Mouse (Mus musculus): ENCODE data around the gene Armt1. TPM values are rescaled to one million over a fixed set of nuclear protein-coding genes. Genes with fewer than 3 reads are reported as not detected.
A peak's percentile ranks its signal among the peaks of the same experiment; 100 is the strongest.

The Armt1 gene
- polyA plus RNA-seq (2012; rRNA removed) = 7.5 and 8.4 TPM in 2 replicates

GRCm38 (mm10) chr10:4432123-4432931, at the start of gene Armt1, which contains the start of gene Rmnd1:
Armt1 (plus strand) TSS chr10:4432467.
Rmnd1 (minus strand) TSS chr10:4432388.
- peak; percentile 90 to 95 for DNase-seq (ENCODE audit: low read depth in 1 of 2, low spot score in 2 of 2)
- under 1% methylated on average over 67 of the region's 75 CpGs for WGBS
- TF ChIP-seq POLR2A (IDR thresholded peaks at IDR 0.05; ENCODE audit: low read depth, low read length) (peak; percentile 91), CTCF (IDR thresholded peaks at IDR 0.05; ENCODE audit: extremely low read depth, insufficient read depth, insufficient read length, insufficient replicate concordance) (no peak)
- peak within 1 kb of the TSS; percentile 93 for H3K27ac ChIP-seq (ENCODE audit: insufficient read depth, low read length)
- H3K36me3 ChIP-seq (ENCODE audit: control insufficient read depth, insufficient read depth, low read length) = peaks cover 1% of the 10 kb centered on the region; the same call in 1 of the 2 replicates
- H3K4me3 ChIP-seq (ENCODE audit: extremely low read depth, insufficient read depth, insufficient read length) = peak within 1 kb of the TSS; percentile 76
- no peaks in the 10 kb centered on the region for H3K27me3 ChIP-seq (ENCODE audit: control insufficient read depth, insufficient read depth, low read length)
- peaks cover 9% of the 10 kb centered on the region; the same call in 1 of the 2 replicates for H3K4me1 ChIP-seq (ENCODE audit: control insufficient read depth, insufficient read depth, insufficient read length)

GRCm38 (mm10) chr10:4384244-4384643, 48.0 kb upstream of the Armt1 start:
- Histone ChIP-seq H3K4me3 (ENCODE audit: extremely low read depth, insufficient read depth, insufficient read length) (no peak overlapping the region), H3K27me3 (ENCODE audit: control insufficient read depth, insufficient read depth, low read length) (no peaks in the 10 kb centered on the region), H3K27ac (ENCODE audit: insufficient read depth, low read length) (no peak overlapping the region), H3K36me3 (ENCODE audit: control insufficient read depth, insufficient read depth, low read length) (no peaks in the 10 kb centered on the region), H3K4me1 (ENCODE audit: control insufficient read depth, insufficient read depth, insufficient read length) (peaks cover 4% of the 10 kb centered on the region; the same call in 1 of the 2 replicates)
- no peak for DNase-seq (ENCODE audit: low read depth in 1 of 2, low spot score in 2 of 2)
- TF ChIP-seq POLR2A (IDR thresholded peaks at IDR 0.05; ENCODE audit: low read depth, low read length) (no peak), CTCF (IDR thresholded peaks at IDR 0.05; ENCODE audit: extremely low read depth, insufficient read depth, insufficient read length, insufficient replicate concordance) (no peak)
- 90% methylated on average over 7 of the region's 7 CpGs for WGBS

GRCm38 (mm10) chr10:4386609-4387591, 45.4 kb upstream of the Armt1 start:
- no peaks in the 10 kb centered on the region for H3K27me3 ChIP-seq (ENCODE audit: control insufficient read depth, insufficient read depth, low read length)
- H3K27ac ChIP-seq (ENCODE audit: insufficient read depth, low read length) = peak overlapping the region; percentile 100
- no peak for TF ChIP-seq CTCF (IDR thresholded peaks at IDR 0.05; ENCODE audit: extremely low read depth, insufficient read depth, insufficient read length, insufficient replicate concordance)
- peak; percentile 77 for TF ChIP-seq POLR2A (IDR thresholded peaks at IDR 0.05; ENCODE audit: low read depth, low read length)
- peak overlapping the region; percentile 86 for H3K4me3 ChIP-seq (ENCODE audit: extremely low read depth, insufficient read depth, insufficient read length)
- DNase-seq (ENCODE audit: low read depth in 1 of 2, low spot score in 2 of 2) = peak; percentile 88 to 89
- no peaks in the 10 kb centered on the region for H3K36me3 ChIP-seq (ENCODE audit: control insufficient read depth, insufficient read depth, low read length)
- WGBS = under 1% methylated on average over 68 of the region's 133 CpGs
- H3K4me1 ChIP-seq (ENCODE audit: control insufficient read depth, insufficient read depth, insufficient read length) = peaks cover 8% of the 10 kb centered on the region; the same call in 1 of the 2 replicates

- peaks cover 8% of the 10 kb centered on the region; the same call in 1 of the 2 replicates for H3K4me1 ChIP-seq (ENCODE audit: control insufficient read depth, insufficient read depth, insufficient read length)
- peak within 1 kb of the TSS; percentile 100 for H3K27ac ChIP-seq (ENCODE audit: insufficient read depth, low read length)
- H3K27me3 ChIP-seq (ENCODE audit: control insufficient read depth, insufficient read depth, low read length) = no peaks in the 10 kb centered on the region
- H3K36me3 ChIP-seq (ENCODE audit: control insufficient read depth, insufficient read depth, low read length) = no peaks in the 10 kb centered on the region
- WGBS = 1% methylated on average over 74 of the region's 87 CpGs
- TF ChIP-seq POLR2A (IDR thresholded peaks at IDR 0.05; ENCODE audit: low read depth, low read length) (no peak), CTCF (IDR thresholded peaks at IDR 0.05; ENCODE audit: extremely low read depth, insufficient read depth, insufficient read length, insufficient replicate concordance) (no peak)
- DNase-seq (ENCODE audit: low read depth in 1 of 2, low spot score in 2 of 2) = peak in 1 of 2 experiments; percentile 61
- peak within 1 kb of the TSS; percentile 86 for H3K4me3 ChIP-seq (ENCODE audit: extremely low read depth, insufficient read depth, insufficient read length)
These were observed 44.4 kb upstream of the Armt1 start, which contains the start of gene Zbtb2 for GRCm38 (mm10) chr10:4387701-4388383. Zbtb2 (minus strand) TSS chr10:4388108.

GRCm38 (mm10) chr10:4388384-4388745, 43.9 kb upstream of the Armt1 start:
- peak overlapping the region; percentile 86 for H3K4me3 ChIP-seq (ENCODE audit: extremely low read depth, insufficient read depth, insufficient read length)
- peaks cover 8% of the 10 kb centered on the region; the same call in 1 of the 2 replicates for H3K4me1 ChIP-seq (ENCODE audit: control insufficient read depth, insufficient read depth, insufficient read length)
- H3K36me3 ChIP-seq (ENCODE audit: control insufficient read depth, insufficient read depth, low read length) = no peaks in the 10 kb centered on the region
- no peaks in the 10 kb centered on the region for H3K27me3 ChIP-seq (ENCODE audit: control insufficient read depth, insufficient read depth, low read length)
- peak overlapping the region; percentile 24 for H3K27ac ChIP-seq (ENCODE audit: insufficient read depth, low read length)
- DNase-seq (ENCODE audit: low read depth in 1 of 2, low spot score in 2 of 2) = peak in 1 of 2 experiments; percentile 14
- 2% methylated on average over 19 of the region's 19 CpGs for WGBS
- no peak for TF ChIP-seq CTCF (IDR thresholded peaks at IDR 0.05; ENCODE audit: extremely low read depth, insufficient read depth, insufficient read length, insufficient replicate concordance)

GRCm38 (mm10) chr10:4389036-4389435, 43.2 kb upstream of the Armt1 start:
- Histone ChIP-seq H3K27ac (ENCODE audit: insufficient read depth, low read length) (no peak overlapping the region), H3K4me3 (ENCODE audit: extremely low read depth, insufficient read depth, insufficient read length) (no peak overlapping the region), H3K4me1 (ENCODE audit: control insufficient read depth, insufficient read depth, insufficient read length) (peaks cover 8% of the 10 kb centered on the region; the same call in 1 of the 2 replicates), H3K27me3 (ENCODE audit: control insufficient read depth, insufficient read depth, low read length) (no peaks in the 10 kb centered on the region), H3K36me3 (ENCODE audit: control insufficient read depth, insufficient read depth, low read length) (no peaks in the 10 kb centered on the region)
- whole genome bisulfite sequencing = 23% methylated on average over 10 of the region's 10 CpGs
- DNase-seq (ENCODE audit: low read depth in 1 of 2, low spot score in 2 of 2) = no peak
- TF ChIP-seq POLR2A (IDR thresholded peaks at IDR 0.05; ENCODE audit: low read depth, low read length) = no peak
- TF ChIP-seq CTCF (IDR thresholded peaks at IDR 0.05; ENCODE audit: extremely low read depth, insufficient read depth, insufficient read length, insufficient replicate concordance) = no peak

Measured in spleen, adult 2 months (tissue).